Mouse (Mus musculus): Measurements from ENCODE around the gene Aoc2. TPM values are rescaled to one million over a fixed set of nuclear protein-coding genes. Genes with fewer than 3 reads are reported as not detected.
"Not testable (repeated sequence)": the region's sequence is repeated elsewhere in the genome, so short reads cannot be mapped to it uniquely, and the experiment has no call there.

Aoc2 gene
- polyA plus RNA-seq, 1 experiment: 10.6 TPM

DNA sequence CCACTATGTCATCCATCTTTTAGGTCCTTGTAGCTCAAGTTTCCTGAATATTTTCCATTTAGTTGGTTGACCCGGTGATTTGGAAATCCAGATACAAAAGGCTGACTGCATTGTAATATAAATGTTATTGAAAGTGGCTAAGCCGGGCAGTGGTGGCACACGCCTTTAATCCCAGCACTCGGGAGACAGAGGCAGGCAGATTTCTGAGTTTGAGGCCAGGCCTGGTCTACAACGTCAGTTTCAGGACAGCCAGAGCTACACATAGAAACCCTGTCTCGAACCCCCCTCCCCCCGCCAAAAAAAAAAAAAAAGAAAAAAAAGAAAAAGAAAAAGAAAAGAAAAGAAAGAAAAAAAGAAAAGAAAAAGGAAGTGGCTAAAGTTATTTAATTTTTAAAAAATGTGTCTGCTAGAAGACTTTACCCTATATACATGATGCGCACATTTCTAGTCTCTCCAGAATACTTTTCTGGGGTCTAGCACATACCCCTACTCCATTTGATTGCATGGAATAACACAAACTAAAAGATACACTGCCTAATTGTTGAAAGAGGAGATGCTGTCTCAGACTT, 9.7 kb upstream of the Aoc2 start:
- H3K4me3 ChIP-seq (ENCODE audit: extremely low read depth, insufficient read depth, insufficient read length): peak overlapping the region; percentile 97
- peaks cover 11% of the 10 kb centered on the region for H3K36me3 ChIP-seq (ENCODE audit: control insufficient read depth, insufficient read depth, low read length)
- TF ChIP-seq POLR2A (IDR thresholded peaks at IDR 0.05; ENCODE audit: low read depth, low read length) (no peak), CTCF (IDR thresholded peaks at IDR 0.05; ENCODE audit: extremely low read depth, insufficient read depth, insufficient read length, insufficient replicate concordance) (no peak)
- no peaks in the 10 kb centered on the region for H3K27me3 ChIP-seq (ENCODE audit: control insufficient read depth, insufficient read depth, low read length)
- H3K27ac ChIP-seq (ENCODE audit: insufficient read depth, low read length): peak overlapping the region; percentile 90; the same call in 1 of the 2 replicates
- no peaks in the 10 kb centered on the region; the same call in 1 of the 2 replicates for H3K4me1 ChIP-seq (ENCODE audit: control insufficient read depth, insufficient read depth, insufficient read length)
- 87% methylated on average over 8 of the region's 8 CpGs for WGBS
- no peak for DNase-seq (ENCODE audit: low read depth in 1 of 2, low spot score in 2 of 2)

DNA sequence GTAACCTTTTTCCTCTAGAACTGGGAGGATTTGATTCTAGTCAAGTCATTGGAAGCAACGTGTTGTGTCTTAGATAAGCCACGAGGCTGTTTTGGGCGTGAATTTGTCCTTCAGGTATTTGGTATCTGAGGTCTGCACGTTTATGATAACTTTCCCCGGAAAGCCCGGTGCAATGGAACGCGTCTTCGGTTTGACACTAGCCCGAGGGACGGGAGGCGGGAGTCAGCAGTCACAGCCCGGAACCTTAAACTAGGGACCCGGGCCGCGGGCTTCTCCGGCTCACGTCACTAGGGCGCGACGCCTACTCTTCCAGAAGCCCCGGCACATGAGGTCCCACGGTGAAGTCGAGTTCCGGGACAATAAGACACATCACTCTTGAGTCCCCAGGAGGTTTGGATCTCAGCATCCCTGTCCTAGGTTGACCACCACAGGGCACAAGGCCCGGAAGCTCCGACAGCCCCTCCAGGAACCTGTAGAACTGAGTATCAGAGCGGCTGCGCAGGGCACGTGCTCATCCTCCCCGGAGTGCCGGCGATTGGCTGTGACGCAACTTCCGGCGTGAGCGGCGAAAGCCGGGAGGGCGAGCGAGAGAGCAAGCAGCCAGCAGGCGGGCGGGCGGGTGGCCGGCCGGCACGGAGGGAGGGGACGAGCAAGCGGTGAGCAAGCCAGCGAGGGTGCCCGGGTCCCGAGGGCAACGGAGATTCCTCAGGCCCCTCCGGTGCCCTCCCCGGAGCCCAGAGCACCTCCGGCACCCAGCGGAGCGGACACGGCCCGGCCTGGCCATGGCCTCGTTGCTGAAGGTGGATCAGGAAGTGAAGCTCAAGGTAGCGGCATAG, 9.0 kb upstream of the Aoc2 start, which contains the start of gene Psme3:
Gene Psme3 (plus strand): TSS at position 549 of the 836 bp plus-strand sequence.
- DNase-seq (ENCODE audit: low read depth in 1 of 2, low spot score in 2 of 2): peak; percentile 84 to 88
- under 1% methylated on average over 62 of the region's 62 CpGs for WGBS

DNA sequence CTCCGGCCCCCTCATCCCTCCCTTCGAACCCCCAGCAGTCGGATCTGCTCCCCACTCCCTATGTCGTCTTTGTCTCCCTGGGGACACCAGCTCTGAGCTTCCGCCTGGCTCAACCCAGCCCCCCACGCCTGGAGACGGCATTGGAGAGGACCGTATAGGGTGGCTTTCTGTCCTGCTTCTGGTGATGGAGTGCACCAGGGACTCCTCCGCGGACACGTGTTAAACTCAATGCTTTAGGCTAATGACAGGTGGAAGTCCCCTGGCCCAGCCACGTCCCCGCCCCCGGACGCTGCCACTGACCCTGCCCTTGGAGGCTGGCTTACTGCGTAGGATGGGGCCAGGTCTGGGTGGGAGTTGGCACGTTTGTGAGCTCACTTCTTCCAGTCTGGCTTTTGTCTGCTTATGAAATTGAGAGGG, 8.4 kb upstream of the Aoc2 start:
- Histone ChIP-seq H3K27ac (ENCODE audit: insufficient read depth, low read length) (peak overlapping the region; percentile 90), H3K4me3 (ENCODE audit: extremely low read depth, insufficient read depth, insufficient read length) (peak overlapping the region; percentile 97), H3K4me1 (ENCODE audit: control insufficient read depth, insufficient read depth, insufficient read length) (no peaks in the 10 kb centered on the region; the same call in 1 of the 2 replicates), H3K27me3 (ENCODE audit: control insufficient read depth, insufficient read depth, low read length) (no peaks in the 10 kb centered on the region), H3K36me3 (ENCODE audit: control insufficient read depth, insufficient read depth, low read length) (peaks cover 20% of the 10 kb centered on the region)
- peak in 1 of 2 experiments; percentile 7 for DNase-seq (ENCODE audit: low read depth in 1 of 2, low spot score in 2 of 2)
- WGBS: 0% methylated on average over 17 of the region's 17 CpGs
- TF ChIP-seq POLR2A (IDR thresholded peaks at IDR 0.05; ENCODE audit: low read depth, low read length) (no peak), CTCF (IDR thresholded peaks at IDR 0.05; ENCODE audit: extremely low read depth, insufficient read depth, insufficient read length, insufficient replicate concordance) (no peak)

More for the DNA sequence above, 9.0 kb upstream of the Aoc2 start, which contains the start of gene Psme3:
- Histone ChIP-seq H3K27me3 (ENCODE audit: control insufficient read depth, insufficient read depth, low read length) (no peaks in the 10 kb centered on the region), H3K4me1 (ENCODE audit: control insufficient read depth, insufficient read depth, insufficient read length) (no peaks in the 10 kb centered on the region; the same call in 1 of the 2 replicates), H3K27ac (ENCODE audit: insufficient read depth, low read length) (peak within 1 kb of the TSS; percentile 90), H3K4me3 (ENCODE audit: extremely low read depth, insufficient read depth, insufficient read length) (peak within 1 kb of the TSS; percentile 97), H3K36me3 (ENCODE audit: control insufficient read depth, insufficient read depth, low read length) (peaks cover 15% of the 10 kb centered on the region)
- TF ChIP-seq CTCF (IDR thresholded peaks at IDR 0.05; ENCODE audit: extremely low read depth, insufficient read depth, insufficient read length, insufficient replicate concordance) (no peak), POLR2A (IDR thresholded peaks at IDR 0.05; ENCODE audit: low read depth, low read length) (peak; percentile 79)

DNA sequence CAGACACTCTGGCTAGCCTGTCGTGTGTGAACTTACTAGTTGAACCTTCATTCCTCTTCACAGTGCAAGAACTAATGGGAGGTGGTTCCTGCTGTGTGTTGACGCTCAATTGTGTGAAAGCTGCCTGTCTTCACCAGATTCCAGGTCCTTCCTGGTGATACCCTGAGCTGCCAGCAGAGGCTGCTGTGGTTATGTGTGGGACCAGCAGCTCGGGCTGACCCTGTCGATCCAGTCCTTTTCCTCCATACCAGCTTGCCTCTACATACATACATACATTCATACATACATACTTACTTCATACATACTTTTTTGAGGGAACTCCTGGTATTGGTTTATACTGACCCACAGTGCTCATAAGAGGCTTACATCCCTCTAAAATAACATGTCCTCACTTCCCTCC, 1.3 kb upstream of the Aoc2 start:
- TF ChIP-seq CTCF (IDR thresholded peaks at IDR 0.05; ENCODE audit: extremely low read depth, insufficient read depth, insufficient read length, insufficient replicate concordance) (peak; percentile 51; the same call in 1 of the 2 replicates), POLR2A (IDR thresholded peaks at IDR 0.05; ENCODE audit: low read depth, low read length) (no peak)
- peaks cover 51% of the 10 kb centered on the region for H3K36me3 ChIP-seq (ENCODE audit: control insufficient read depth, insufficient read depth, low read length)
- no peaks in the 10 kb centered on the region for H3K4me1 ChIP-seq (ENCODE audit: control insufficient read depth, insufficient read depth, insufficient read length)
- 46% methylated on average over 4 of the region's 4 CpGs for WGBS
- H3K27me3 ChIP-seq (ENCODE audit: control insufficient read depth, insufficient read depth, low read length): no peaks in the 10 kb centered on the region
- H3K27ac ChIP-seq (ENCODE audit: insufficient read depth, low read length): no peak overlapping the region
- no peak overlapping the region for H3K4me3 ChIP-seq (ENCODE audit: extremely low read depth, insufficient read depth, insufficient read length)
- DNase-seq (ENCODE audit: low read depth in 1 of 2, low spot score in 2 of 2): peak in 1 of 2 experiments; percentile 46

DNA sequence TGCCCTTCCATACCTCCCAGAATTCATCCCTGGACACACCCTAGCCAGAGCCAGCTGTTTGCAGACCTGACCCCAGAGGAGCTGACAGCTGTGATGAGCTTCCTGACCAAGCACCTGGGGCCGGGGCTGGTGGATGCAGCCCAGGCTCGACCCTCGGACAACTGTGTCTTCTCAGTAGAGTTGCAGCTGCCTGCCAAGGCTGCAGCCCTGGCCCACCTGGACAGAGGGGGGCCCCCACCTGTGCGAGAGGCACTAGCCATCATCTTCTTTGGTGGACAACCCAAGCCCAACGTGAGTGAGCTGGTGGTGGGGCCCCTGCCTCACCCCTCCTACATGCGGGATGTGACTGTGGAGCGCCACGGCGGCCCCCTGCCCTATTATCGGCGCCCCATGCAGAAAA, 338 bp downstream of the Aoc2 start:
- H3K4me1 ChIP-seq (ENCODE audit: control insufficient read depth, insufficient read depth, insufficient read length); H3K4me3 ChIP-seq (ENCODE audit: extremely low read depth, insufficient read depth, insufficient read length); H3K27me3 ChIP-seq (ENCODE audit: control insufficient read depth, insufficient read depth, low read length); DNase-seq (ENCODE audit: low read depth in 1 of 2, low spot score in 2 of 2); H3K27ac ChIP-seq (ENCODE audit: insufficient read depth, low read length): not testable (repeated sequence)
- whole genome bisulfite sequencing: 95% methylated on average over 11 of the region's 11 CpGs
- peaks cover 40% of the 10 kb centered on the region for H3K36me3 ChIP-seq (ENCODE audit: control insufficient read depth, insufficient read depth, low read length)

DNA sequence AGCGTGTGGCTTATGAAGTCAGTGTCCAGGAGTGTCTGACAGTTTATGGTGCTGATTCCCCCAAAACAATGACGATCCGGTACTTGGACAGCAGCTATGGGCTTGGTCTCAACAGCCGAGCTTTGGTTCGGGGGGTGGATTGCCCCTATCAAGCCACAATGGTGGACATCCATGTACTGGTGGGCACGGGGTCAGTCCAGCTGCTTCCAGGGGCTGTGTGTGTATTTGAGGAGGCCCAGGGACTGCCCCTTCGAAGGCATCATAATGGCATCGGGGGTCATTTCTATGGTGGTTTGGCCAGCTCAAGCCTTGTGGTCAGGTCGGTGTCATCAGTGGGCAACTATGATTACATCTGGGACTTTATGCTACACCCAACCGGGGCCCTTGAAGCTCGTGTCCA, 1.3 kb downstream of the Aoc2 start:
- TF ChIP-seq CTCF (IDR thresholded peaks at IDR 0.05; ENCODE audit: extremely low read depth, insufficient read depth, insufficient read length, insufficient replicate concordance) (no peak), POLR2A (IDR thresholded peaks at IDR 0.05; ENCODE audit: low read depth, low read length) (no peak)
- no peak for DNase-seq (ENCODE audit: low read depth in 1 of 2, low spot score in 2 of 2)
- H3K27ac ChIP-seq (ENCODE audit: insufficient read depth, low read length): no peak overlapping the region
- no peaks in the 10 kb centered on the region for H3K27me3 ChIP-seq (ENCODE audit: control insufficient read depth, insufficient read depth, low read length)
- H3K4me1 ChIP-seq (ENCODE audit: control insufficient read depth, insufficient read depth, insufficient read length): no peaks in the 10 kb centered on the region
- WGBS: 95% methylated on average over 11 of the region's 11 CpGs
- peaks cover 34% of the 10 kb centered on the region for H3K36me3 ChIP-seq (ENCODE audit: control insufficient read depth, insufficient read depth, low read length)
- H3K4me3 ChIP-seq (ENCODE audit: extremely low read depth, insufficient read depth, insufficient read length): no peak overlapping the region

DNA sequence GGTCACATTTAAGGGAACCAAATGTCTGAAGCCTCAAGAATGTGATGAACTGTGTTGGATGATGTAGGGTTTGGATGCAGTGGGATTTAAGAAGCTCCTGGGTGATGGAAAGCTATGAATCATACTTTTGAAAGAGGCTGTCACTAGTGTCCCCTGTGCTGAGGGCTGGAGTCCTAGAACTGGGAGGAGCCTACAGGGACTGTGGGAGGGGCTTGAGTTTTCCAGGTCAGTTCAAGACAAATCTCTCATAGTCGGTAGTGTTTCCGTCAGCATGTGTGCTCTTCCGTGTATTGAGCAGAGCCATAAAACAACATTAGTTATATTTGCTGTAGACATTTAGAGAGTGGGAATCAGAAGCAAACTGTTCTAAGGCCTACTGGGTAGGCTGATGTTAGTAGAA, 2.4 kb downstream of the Aoc2 start:
- H3K4me1 ChIP-seq (ENCODE audit: control insufficient read depth, insufficient read depth, insufficient read length): no peaks in the 10 kb centered on the region
- no peaks in the 10 kb centered on the region for H3K27me3 ChIP-seq (ENCODE audit: control insufficient read depth, insufficient read depth, low read length)
- WGBS: 67% methylated on average over 3 of the region's 3 CpGs
- TF ChIP-seq CTCF (IDR thresholded peaks at IDR 0.05; ENCODE audit: extremely low read depth, insufficient read depth, insufficient read length, insufficient replicate concordance) (no peak), POLR2A (IDR thresholded peaks at IDR 0.05; ENCODE audit: low read depth, low read length) (no peak)
- no peak overlapping the region for H3K27ac ChIP-seq (ENCODE audit: insufficient read depth, low read length)
- H3K36me3 ChIP-seq (ENCODE audit: control insufficient read depth, insufficient read depth, low read length): peaks cover 24% of the 10 kb centered on the region
- DNase-seq (ENCODE audit: low read depth in 1 of 2, low spot score in 2 of 2): no peak
- no peak overlapping the region for H3K4me3 ChIP-seq (ENCODE audit: extremely low read depth, insufficient read depth, insufficient read length)

Data from spleen, adult 2 months (tissue).